Mouse (Mus musculus): ENCODE measurements at regions not wholly inside any gene's neighbourhood (a gene's known extent, or its start where the extent isn't known, plus 50 kb on each side); places are given as distances from the start of the nearest gene placed in this dataset.

DNA sequence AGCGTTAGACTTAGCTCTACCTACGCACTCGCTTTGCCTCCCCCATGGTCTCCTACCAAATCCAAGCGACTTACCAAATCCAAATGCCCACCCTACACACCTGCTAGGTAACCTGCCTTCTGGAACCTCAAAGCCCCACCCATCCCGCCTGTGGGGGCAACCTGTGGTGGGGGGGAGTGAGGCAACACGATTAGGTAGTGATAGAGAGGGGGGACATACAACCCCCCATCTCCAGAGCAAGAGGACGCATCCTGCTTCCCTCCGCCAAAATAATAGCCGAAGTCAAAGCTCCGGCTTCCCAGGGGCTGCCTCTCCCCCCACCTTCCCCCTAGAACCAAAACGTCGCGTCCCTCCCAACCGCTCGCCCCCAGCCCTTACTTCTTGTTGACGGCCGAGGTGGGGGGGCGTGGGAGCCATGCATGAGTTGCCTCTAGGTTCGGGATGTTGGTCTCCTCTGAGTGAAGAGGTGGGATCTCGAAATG, 181.4 kb upstream of the Mkln1 start:
- Histone ChIP-seq H3K27me3 (ENCODE audit: control insufficient read depth, insufficient read depth, low read length) (peaks cover 69% of the 10 kb centered on the region), H3K4me1 (ENCODE audit: control insufficient read depth, insufficient read depth, low read length) (peaks cover 15% of the 10 kb centered on the region), H3K9ac (ENCODE audit: low read depth, low read length) (peak overlapping the region; percentile 45; the same call in 1 of the 2 replicates), H3K4me2 (replicated peaks; ENCODE audit: low read depth, low read length) (peak overlapping the region; percentile 100), H3K9me3 (ENCODE audit: control insufficient read depth, low read length) (no peaks in the 10 kb centered on the region), H3K27ac (ENCODE audit: low read depth, low read length) (no peak overlapping the region), H3K4me3 (ENCODE audit: low read length) (peak overlapping the region; percentile 71), H3K36me3 (ENCODE audit: control insufficient read depth, insufficient read depth, low read length) (no peaks in the 10 kb centered on the region)
- ATAC-seq (ENCODE audit: low FRiP score, low TSS enrichment) = peak; percentile 20; the same call in 1 of the 2 replicates
- under 1% methylated on average over 20 of the region's 20 CpGs for WGBS

DNA sequence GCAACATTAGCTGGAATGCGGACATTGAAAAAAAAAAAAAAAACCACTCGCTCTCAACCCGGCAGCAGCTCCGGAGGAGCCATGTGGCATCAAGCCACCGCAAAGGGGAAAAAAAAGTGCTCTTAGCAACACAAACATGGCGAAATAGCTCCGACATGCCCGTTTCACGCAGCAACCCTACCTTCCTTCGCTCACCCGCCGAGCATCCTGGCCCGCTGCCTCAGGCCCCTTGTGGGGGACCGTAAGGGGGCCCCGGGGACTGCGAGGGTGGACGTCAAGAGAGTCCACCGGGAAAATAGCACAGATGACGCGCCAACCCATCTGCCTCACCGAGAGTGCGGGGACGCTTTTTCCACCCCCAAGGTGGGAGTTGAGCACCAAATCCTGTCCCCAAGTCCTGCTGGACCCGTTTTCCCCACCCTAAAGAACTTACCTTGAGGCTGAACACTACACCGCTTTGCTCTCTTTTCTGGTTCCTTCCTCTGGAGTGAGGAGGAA, 180.8 kb upstream of the Mkln1 start:
- Histone ChIP-seq H3K27ac (ENCODE audit: low read depth, low read length) (no peak overlapping the region), H3K27me3 (ENCODE audit: control insufficient read depth, insufficient read depth, low read length) (peaks cover 73% of the 10 kb centered on the region), H3K4me1 (ENCODE audit: control insufficient read depth, insufficient read depth, low read length) (peaks cover 15% of the 10 kb centered on the region), H3K9ac (ENCODE audit: low read depth, low read length) (0 out of 2 replicates have a peak overlapping the region, but pooled peaks have one; percentile 28), H3K4me2 (replicated peaks; ENCODE audit: low read depth, low read length) (peak overlapping the region; percentile 100), H3K36me3 (ENCODE audit: control insufficient read depth, insufficient read depth, low read length) (no peaks in the 10 kb centered on the region), H3K4me3 (ENCODE audit: low read length) (peak overlapping the region; percentile 71), H3K9me3 (ENCODE audit: control insufficient read depth, low read length) (no peaks in the 10 kb centered on the region)
- 0% methylated on average over 25 of the region's 25 CpGs for WGBS
- no peak for ATAC-seq (ENCODE audit: low FRiP score, low TSS enrichment)

DNA sequence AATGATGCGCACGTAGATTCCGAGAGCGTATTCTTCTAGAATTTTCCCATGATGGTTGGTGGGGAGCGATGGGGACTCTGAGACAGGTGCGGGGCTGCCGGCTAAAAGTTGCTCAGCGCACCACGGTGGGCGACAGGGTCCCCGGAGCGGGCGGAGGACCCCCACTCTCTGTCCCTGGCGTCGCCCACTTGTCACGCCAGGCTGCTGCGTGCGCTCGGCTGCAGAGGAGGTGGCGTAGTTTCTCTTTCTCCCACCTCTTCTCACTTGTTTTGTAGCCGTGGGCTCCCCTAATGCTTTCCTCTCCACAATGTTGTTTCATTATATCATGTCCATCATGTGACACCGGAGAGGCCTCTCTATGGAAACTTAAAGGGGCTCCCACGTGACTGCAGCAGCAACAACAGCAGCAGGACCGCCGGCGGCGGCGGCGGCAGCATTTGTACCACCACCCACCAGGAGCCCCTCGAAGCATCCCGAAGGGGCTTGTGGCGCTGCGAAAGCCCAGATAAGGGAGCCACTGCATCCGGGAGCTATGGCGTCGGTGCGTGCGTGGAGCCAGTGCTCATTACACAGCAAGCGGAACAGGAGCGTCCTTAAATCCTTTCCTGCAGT, 180.3 kb upstream of the Mkln1 start:
- Histone ChIP-seq H3K4me3 (ENCODE audit: low read length) (peak overlapping the region; percentile 71), H3K9ac (ENCODE audit: low read depth, low read length) (peak overlapping the region; percentile 40), H3K27ac (ENCODE audit: low read depth, low read length) (no peak overlapping the region), H3K27me3 (ENCODE audit: control insufficient read depth, insufficient read depth, low read length) (peaks cover 75% of the 10 kb centered on the region), H3K36me3 (ENCODE audit: control insufficient read depth, insufficient read depth, low read length) (no peaks in the 10 kb centered on the region), H3K4me1 (ENCODE audit: control insufficient read depth, insufficient read depth, low read length) (peaks cover 15% of the 10 kb centered on the region), H3K4me2 (replicated peaks; ENCODE audit: low read depth, low read length) (peak overlapping the region; percentile 100), H3K9me3 (ENCODE audit: control insufficient read depth, low read length) (no peaks in the 10 kb centered on the region)
- no peak for ATAC-seq (ENCODE audit: low FRiP score, low TSS enrichment)
- WGBS = 1% methylated on average over 40 of the region's 40 CpGs

DNA sequence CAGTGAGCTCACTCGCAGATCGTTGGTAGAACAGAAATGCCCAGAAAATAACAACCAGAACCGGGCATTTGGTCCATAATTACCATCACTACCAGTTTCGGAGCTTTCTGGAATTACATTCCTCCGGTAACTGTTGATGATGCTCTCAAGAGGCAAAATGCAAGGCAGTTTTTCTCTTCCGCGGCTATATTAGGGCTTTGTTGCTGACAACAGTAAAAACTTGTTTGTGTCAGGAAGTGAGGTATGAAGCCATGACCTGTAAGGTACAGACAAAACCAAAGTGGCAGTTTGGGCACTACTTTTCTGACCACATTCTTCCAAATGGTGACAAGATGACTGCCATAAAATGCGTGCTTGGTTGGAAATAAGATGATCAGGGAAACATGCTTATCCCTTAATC, 179.7 kb upstream of the Mkln1 start:
- Histone ChIP-seq H3K4me3 (ENCODE audit: low read length) (peak overlapping the region; percentile 71), H3K27ac (ENCODE audit: low read depth, low read length) (no peak overlapping the region), H3K9ac (ENCODE audit: low read depth, low read length) (no peak overlapping the region), H3K4me1 (ENCODE audit: control insufficient read depth, insufficient read depth, low read length) (peaks cover 15% of the 10 kb centered on the region), H3K27me3 (ENCODE audit: control insufficient read depth, insufficient read depth, low read length) (peaks cover 78% of the 10 kb centered on the region), H3K9me3 (ENCODE audit: control insufficient read depth, low read length) (no peaks in the 10 kb centered on the region), H3K36me3 (ENCODE audit: control insufficient read depth, insufficient read depth, low read length) (no peaks in the 10 kb centered on the region), H3K4me2 (replicated peaks; ENCODE audit: low read depth, low read length) (peak overlapping the region; percentile 100)
- no peak for ATAC-seq (ENCODE audit: low FRiP score, low TSS enrichment)
- 28% methylated on average over 8 of the region's 8 CpGs for WGBS

DNA sequence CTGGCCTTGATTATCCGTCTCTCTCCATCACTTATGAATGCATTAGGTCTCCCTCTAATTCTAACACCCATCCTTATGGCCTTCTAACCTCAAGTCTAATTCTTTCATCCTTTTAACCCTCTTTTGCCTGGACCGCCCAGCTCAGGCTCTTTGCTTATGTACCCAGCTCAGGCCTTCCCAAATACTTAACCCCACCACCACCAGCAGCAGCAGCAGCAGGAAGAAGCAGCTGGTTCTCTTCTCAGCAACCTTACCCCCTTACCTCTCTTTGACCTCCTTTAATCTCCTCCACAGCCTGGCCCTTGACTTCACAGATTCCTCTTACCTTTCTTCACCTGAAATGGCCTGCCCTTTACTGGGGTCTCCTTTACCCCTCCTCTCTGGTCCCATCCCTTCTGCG, 178.8 kb upstream of the Mkln1 start:
- Histone ChIP-seq H3K27me3 (ENCODE audit: control insufficient read depth, insufficient read depth, low read length) (peaks cover 78% of the 10 kb centered on the region), H3K4me2 (replicated peaks; ENCODE audit: low read depth, low read length) (peak overlapping the region; percentile 55), H3K9me3 (ENCODE audit: control insufficient read depth, low read length) (no peaks in the 10 kb centered on the region), H3K4me1 (ENCODE audit: control insufficient read depth, insufficient read depth, low read length) (peaks cover 15% of the 10 kb centered on the region), H3K36me3 (ENCODE audit: control insufficient read depth, insufficient read depth, low read length) (no peaks in the 10 kb centered on the region), H3K27ac (ENCODE audit: low read depth, low read length) (no peak overlapping the region), H3K4me3 (ENCODE audit: low read length) (peak overlapping the region; percentile 35), H3K9ac (ENCODE audit: low read depth, low read length) (no peak overlapping the region)
- ATAC-seq (ENCODE audit: low FRiP score, low TSS enrichment) = no peak
- 22% methylated on average over 3 of the region's 3 CpGs for WGBS

DNA sequence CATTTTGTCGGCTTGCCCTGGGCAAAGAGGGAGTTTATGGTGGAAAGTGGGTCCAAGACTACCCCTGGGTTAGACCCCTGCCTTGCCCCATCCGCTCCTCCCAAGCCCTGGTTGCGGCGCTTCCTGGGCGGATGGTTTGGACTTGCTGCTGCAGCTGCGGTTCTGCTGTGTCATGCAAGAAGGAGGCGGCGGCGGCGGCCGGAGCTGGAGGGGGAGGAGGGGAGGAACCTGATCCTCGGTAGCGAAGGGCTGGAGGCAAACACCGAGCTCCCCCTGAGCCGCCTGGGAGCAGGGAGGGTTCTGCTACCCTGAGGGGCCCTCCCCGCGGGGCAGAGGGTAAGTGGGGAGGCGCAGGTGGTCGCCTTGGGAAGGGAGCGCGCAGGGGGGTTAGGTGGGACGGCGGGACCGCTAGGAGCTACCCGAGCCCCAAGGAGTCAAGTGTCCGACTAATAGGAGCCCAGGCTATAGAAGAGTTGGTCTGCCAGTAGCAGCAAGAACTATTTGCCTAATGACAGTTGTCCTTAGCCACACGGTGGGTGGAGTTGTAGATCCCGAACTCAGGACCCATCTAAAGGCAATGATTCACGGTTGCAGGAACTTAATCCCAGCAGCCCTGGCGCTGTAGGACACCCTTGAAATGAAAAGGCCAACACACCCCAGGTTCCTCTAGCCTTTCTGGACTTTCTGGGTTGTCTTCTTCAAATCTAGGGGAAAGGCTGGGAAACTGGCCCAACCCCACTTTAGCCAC, 178.2 kb upstream of the Mkln1 start:
- H3K27me3 ChIP-seq (ENCODE audit: control insufficient read depth, insufficient read depth, low read length) = peaks cover 75% of the 10 kb centered on the region
- 1% methylated on average over 30 of the region's 30 CpGs for WGBS
- no peak overlapping the region for H3K9ac ChIP-seq (ENCODE audit: low read depth, low read length)
- peak overlapping the region; percentile 55 for H3K4me2 ChIP-seq (replicated peaks; ENCODE audit: low read depth, low read length)
- no peaks in the 10 kb centered on the region for H3K9me3 ChIP-seq (ENCODE audit: control insufficient read depth, low read length)
- H3K4me1 ChIP-seq (ENCODE audit: control insufficient read depth, insufficient read depth, low read length) = peaks cover 15% of the 10 kb centered on the region
- ATAC-seq (ENCODE audit: low FRiP score, low TSS enrichment) = peak; percentile 28; the same call in 1 of the 2 replicates
- H3K27ac ChIP-seq (ENCODE audit: low read depth, low read length) = no peak overlapping the region
- H3K36me3 ChIP-seq (ENCODE audit: control insufficient read depth, insufficient read depth, low read length) = no peaks in the 10 kb centered on the region
- peak overlapping the region; percentile 35 for H3K4me3 ChIP-seq (ENCODE audit: low read length)

DNA sequence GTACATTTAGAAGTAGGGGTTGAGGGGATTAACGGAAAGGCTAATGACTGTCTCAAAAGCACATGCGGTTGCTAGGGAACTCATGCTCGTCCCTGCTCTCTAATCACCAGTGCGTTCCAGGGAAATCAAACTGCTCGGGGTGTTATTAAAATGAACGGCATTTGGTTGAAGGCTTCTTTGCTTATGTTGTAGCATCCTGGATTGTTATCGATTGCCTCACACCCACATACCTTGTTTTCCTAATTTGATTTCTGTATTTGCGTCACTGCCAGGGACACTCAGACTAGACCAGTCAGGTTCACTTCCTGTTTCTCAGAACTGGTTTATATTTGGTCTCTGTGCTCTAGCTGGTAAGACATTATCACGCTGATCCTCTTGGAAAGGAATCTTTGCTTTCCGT, 177.0 kb upstream of the Mkln1 start:
- peaks cover 63% of the 10 kb centered on the region for H3K27me3 ChIP-seq (ENCODE audit: control insufficient read depth, insufficient read depth, low read length)
- no peak overlapping the region for H3K4me3 ChIP-seq (ENCODE audit: low read length)
- H3K9ac ChIP-seq (ENCODE audit: low read depth, low read length) = no peak overlapping the region
- no peak overlapping the region for H3K4me2 ChIP-seq (replicated peaks; ENCODE audit: low read depth, low read length)
- 33% methylated on average over 10 of the region's 10 CpGs for WGBS
- no peaks in the 10 kb centered on the region for H3K9me3 ChIP-seq (ENCODE audit: control insufficient read depth, low read length)
- no peak overlapping the region for H3K27ac ChIP-seq (ENCODE audit: low read depth, low read length)
- peaks cover 15% of the 10 kb centered on the region for H3K4me1 ChIP-seq (ENCODE audit: control insufficient read depth, insufficient read depth, low read length)
- H3K36me3 ChIP-seq (ENCODE audit: control insufficient read depth, insufficient read depth, low read length) = no peaks in the 10 kb centered on the region
- ATAC-seq (ENCODE audit: low FRiP score, low TSS enrichment) = no peak

DNA sequence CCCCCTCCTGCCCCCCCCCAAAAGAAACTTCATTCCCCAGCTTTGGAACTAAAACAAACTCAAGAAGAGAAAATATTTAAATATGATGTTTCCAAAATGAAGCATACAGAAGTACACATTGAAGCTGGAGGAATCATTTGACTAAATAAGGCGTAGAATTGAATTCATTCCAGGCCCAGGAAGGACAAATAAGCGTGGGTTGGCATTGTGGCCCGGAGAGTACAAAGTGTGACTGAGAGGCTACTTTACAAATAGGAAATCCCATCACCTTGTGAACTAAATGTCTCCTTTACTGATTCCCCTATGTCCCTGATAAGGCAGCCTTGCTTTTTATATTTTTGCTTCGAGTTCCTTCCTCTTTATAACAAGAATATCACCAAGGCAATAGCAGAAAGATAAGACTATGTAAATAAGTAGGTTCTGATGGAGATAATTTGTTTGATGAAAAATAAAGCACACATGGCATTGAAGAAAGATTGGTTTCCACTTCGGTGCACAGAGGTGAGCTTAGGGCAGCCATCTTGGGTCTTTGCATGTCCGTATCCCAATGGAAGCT, 176.4 kb upstream of the Mkln1 start:
- H3K4me2 ChIP-seq (replicated peaks; ENCODE audit: low read depth, low read length) = no peak overlapping the region
- H3K27me3 ChIP-seq (ENCODE audit: control insufficient read depth, insufficient read depth, low read length) = peaks cover 57% of the 10 kb centered on the region
- no peaks in the 10 kb centered on the region for H3K36me3 ChIP-seq (ENCODE audit: control insufficient read depth, insufficient read depth, low read length)
- no peak overlapping the region for H3K4me3 ChIP-seq (ENCODE audit: low read length)
- no peak for ATAC-seq (ENCODE audit: low FRiP score, low TSS enrichment)
- no peak overlapping the region for H3K27ac ChIP-seq (ENCODE audit: low read depth, low read length)
- H3K9me3 ChIP-seq (ENCODE audit: control insufficient read depth, low read length) = no peaks in the 10 kb centered on the region
- peaks cover 11% of the 10 kb centered on the region for H3K4me1 ChIP-seq (ENCODE audit: control insufficient read depth, insufficient read depth, low read length)
- no peak overlapping the region for H3K9ac ChIP-seq (ENCODE audit: low read depth, low read length)
- 89% methylated on average over 6 of the region's 6 CpGs for WGBS

DNA sequence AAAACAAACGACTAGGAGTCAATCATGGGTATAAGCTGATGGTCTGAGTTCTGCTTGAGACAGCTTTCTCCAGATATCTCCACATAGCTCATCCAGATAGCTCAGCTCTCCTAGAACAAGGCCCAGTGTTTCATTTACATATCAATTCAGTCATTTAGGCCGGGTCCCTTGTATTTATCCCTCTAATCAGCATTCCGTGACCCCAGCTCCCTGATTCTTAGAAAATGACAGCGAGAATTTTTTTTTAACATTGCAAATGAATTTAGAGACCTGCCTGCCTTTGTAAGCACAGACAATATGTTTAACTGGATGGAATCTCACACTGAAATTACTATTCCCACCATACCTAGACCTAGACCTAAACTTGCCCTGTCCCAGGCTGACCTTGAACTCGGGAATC, 171.1 kb upstream of the Mkln1 start:
- H3K4me3 ChIP-seq (ENCODE audit: low read length) = no peak overlapping the region
- no peaks in the 10 kb centered on the region for H3K9me3 ChIP-seq (ENCODE audit: control insufficient read depth, low read length)
- H3K27me3 ChIP-seq (ENCODE audit: control insufficient read depth, insufficient read depth, low read length) = peaks cover 6% of the 10 kb centered on the region; the same call in 1 of the 2 replicates
- WGBS = 58% methylated on average over 5 of the region's 5 CpGs
- ATAC-seq (ENCODE audit: low FRiP score, low TSS enrichment) = no peak
- H3K27ac ChIP-seq (ENCODE audit: low read depth, low read length) = no peak overlapping the region
- H3K36me3 ChIP-seq (ENCODE audit: control insufficient read depth, insufficient read depth, low read length) = no peaks in the 10 kb centered on the region
- no peak overlapping the region for H3K9ac ChIP-seq (ENCODE audit: low read depth, low read length)
- H3K4me1 ChIP-seq (ENCODE audit: control insufficient read depth, insufficient read depth, low read length) = no peaks in the 10 kb centered on the region
- no peak overlapping the region for H3K4me2 ChIP-seq (replicated peaks; ENCODE audit: low read depth, low read length)
